Mouse (Mus musculus) embryo, embryonic 10.5 days (tissue): ENCODE data around the gene Map3k6.

ENCODE experiments used
- DNase-seq: peaks from one replicate; pipeline ENCODE4 v3.0.0-alpha.2; 2015; ENCODE audit warnings: low spot score

Gene Map3k6

GRCm38 (mm10) chr4:133285950-133286349, 45.3 kb downstream of the Map3k6 start:
- no peak for DNase-seq

GRCm38 (mm10) chr4:133286476-133287077, 46.0 kb downstream of the Map3k6 start:
- DNase-seq = no peak

- no peak for DNase-seq
These were observed 50.6 kb downstream of the Map3k6 start for GRCm38 (mm10) chr4:133291255-133291654.

- peak; percentile 21 for DNase-seq
These were observed 51.8 kb downstream of the Map3k6 start for GRCm38 (mm10) chr4:133292405-133292804.

- peak; percentile 58 for DNase-seq
These were observed 52.6 kb downstream of the Map3k6 start for GRCm38 (mm10) chr4:133292901-133293843.

- no peak for DNase-seq
These were observed 53.5 kb downstream of the Map3k6 start for GRCm38 (mm10) chr4:133294084-133294483.

GRCm38 (mm10) chr4:133297360-133297759, 56.7 kb downstream of the Map3k6 start:
- no peak for DNase-seq

- peak; percentile 91 for DNase-seq
These were observed 57.2 kb downstream of the Map3k6 start for GRCm38 (mm10) chr4:133297801-133298238.

- peak; percentile 24 for DNase-seq
These were observed 58.1 kb downstream of the Map3k6 start for GRCm38 (mm10) chr4:133298516-133299365.

- DNase-seq = no peak
These were observed 59.1 kb downstream of the Map3k6 start for GRCm38 (mm10) chr4:133299701-133300100.

- no peak for DNase-seq
These were observed 59.8 kb downstream of the Map3k6 start for GRCm38 (mm10) chr4:133300421-133300820.

- peak; percentile 88 for DNase-seq
These were observed 61.2 kb downstream of the Map3k6 start for GRCm38 (mm10) chr4:133301802-133302201.
